Mouse (Mus musculus) left cerebral cortex, adult 9 months (tissue): ENCODE measurements around the gene Gm20736.
"Not testable (repeated sequence)": the region's sequence is repeated elsewhere in the genome, so short reads cannot be mapped to it uniquely, and the experiment has no call there.

Experiments used
- DNase-seq, 2 experiments: peaks; one replicate each; pipeline ENCODE4 v3.0.0; 2022; ENCODE audit warnings: low spot score in 2 of 2

Gene Gm20736

DNA sequence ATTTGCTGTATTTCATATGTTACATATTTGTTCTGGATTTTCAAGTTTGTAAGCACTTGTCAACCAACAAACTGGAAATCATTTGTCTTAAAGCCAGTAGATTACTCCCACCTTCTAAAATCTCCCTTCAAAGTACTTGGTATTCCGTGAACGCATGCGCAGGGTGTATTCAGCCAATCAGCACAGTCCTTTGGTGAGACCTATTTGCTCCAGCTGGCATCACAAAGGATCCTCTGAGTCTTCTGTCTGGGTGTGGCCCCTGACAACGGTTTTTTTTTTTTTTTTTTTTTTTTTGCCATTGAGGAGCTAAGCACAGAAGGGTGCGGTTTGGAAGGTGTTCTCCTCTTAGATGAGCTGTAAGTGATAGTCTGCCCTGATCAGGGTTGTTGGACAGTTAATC, at the start of gene Gm20736:
TSS of gene Gm20736 (plus strand) at position 301 of the 400 bp plus-strand sequence.
- not testable (repeated sequence) for DNase-seq
